Mouse (Mus musculus) CH12.LX (cell line): ENCODE results near the gene Chuk. TPM values are rescaled to one million over a fixed set of nuclear protein-coding genes. Genes with fewer than 3 reads are reported as not detected.

Experiments used
- DNase-seq: peaks from one replicate; pipeline ENCODE4 v3.0.0-alpha.2; 2013; ENCODE audit errors: extremely low read depth
- H3K27ac ChIP-seq: 2 replicates; pipeline ENCODE4 v1.5.1; 2012; ENCODE audit warnings: low read depth, mild to moderate bottlenecking, control low read depth, moderate library complexity; ENCODE audit not compliant: insufficient read depth
- H3K27me3 ChIP-seq: replicated peaks from 2 replicates; pipeline ENCODE3; 2012; ENCODE audit warnings: inconsistent platforms
- H3K36me3 ChIP-seq, 2 experiments: replicated peaks in 1 of 2; 2 replicates each; pipeline versions ENCODE3 to v1.6.1; 2012; ENCODE audit warnings: inconsistent platforms in 1 of 2, low read length in 1 of 2, mild to moderate bottlenecking in 1 of 2, mixed read lengths in 1 of 2, moderate library complexity in 1 of 2; ENCODE audit not compliant: control insufficient read depth in 1 of 2, insufficient read depth in 1 of 2
- H3K4me1 ChIP-seq, 2 experiments: 2 replicates each; pipeline ENCODE4 v1.6.1; 2012; ENCODE audit warnings: inconsistent platforms in 1 of 2, moderate library complexity in 1 of 2; ENCODE audit not compliant: insufficient read depth in 2 of 2, control insufficient read depth in 1 of 2
- H3K4me2 ChIP-seq: 2 replicates; pipeline ENCODE4 v1.6.1; 2012; ENCODE audit warnings: low read depth, mild to moderate bottlenecking, control low read depth; ENCODE audit not compliant: poor library complexity, insufficient read depth, severe bottlenecking
- H3K4me3 ChIP-seq, 3 experiments: fragments of 150-350 bp in 1 of 3; sonication (generic) in 1 of 3; replicated peaks in 1 of 3; 2 replicates each; pipeline versions ENCODE3 to v1.5.1; 2011 to 2012; ENCODE audit warnings: low read depth in 2 of 3, low read length in 2 of 3, mild to moderate bottlenecking in 2 of 3, moderate library complexity in 2 of 3, control low read depth in 1 of 3, improper control_type of control experiment in 1 of 3, inconsistent platforms in 1 of 3, mixed read lengths in 1 of 3; ENCODE audit not compliant: poor library complexity in 1 of 3
- H3K79me2 ChIP-seq: replicated peaks from 2 replicates; pipeline ENCODE4 v1.6.1; 2012; ENCODE audit warnings: mild to moderate bottlenecking, moderate library complexity; ENCODE audit not compliant: control insufficient read depth, poor library complexity, insufficient read depth, severe bottlenecking; ENCODE audit errors: extremely low read depth
- H3K9ac ChIP-seq: 2 replicates; pipeline ENCODE4 v1.6.1; 2012; ENCODE audit warnings: low read depth, mild to moderate bottlenecking, control low read depth, moderate library complexity; ENCODE audit not compliant: insufficient read depth
- H3K9me3 ChIP-seq: replicated peaks from 2 replicates; pipeline ENCODE3; 2012; ENCODE audit warnings: low read length, inconsistent platforms, mixed read lengths
- BHLHE40 ChIP-seq: IDR thresholded peaks from 2 replicates; pipeline ENCODE4 v1.6.1; 2011; ENCODE audit warnings: mild to moderate bottlenecking, low read depth, low read length, improper control_type of control experiment
- CHD2 ChIP-seq: IDR thresholded peaks from 2 replicates; pipeline ENCODE4 v1.6.1; 2011; ENCODE audit warnings: low read length, improper control_type of control experiment
- E2F4 ChIP-seq: IDR thresholded peaks from 2 replicates; pipeline ENCODE4 v1.6.1; 2011; ENCODE audit warnings: low read depth, low read length, improper control_type of control experiment; ENCODE audit not compliant: insufficient replicate concordance
- HCFC1 ChIP-seq: IDR thresholded peaks from 2 replicates; pipeline ENCODE4 v1.6.1; 2012; ENCODE audit warnings: low read depth, mild to moderate bottlenecking, inconsistent platforms, low read length, improper control_type of control experiment
- JUN ChIP-seq: IDR thresholded peaks from 2 replicates; pipeline ENCODE4 v1.6.1; 2011; ENCODE audit warnings: low read depth, mild to moderate bottlenecking, low read length, improper control_type of control experiment, moderate library complexity; ENCODE audit not compliant: insufficient read depth
- JUND ChIP-seq: conservative IDR thresholded peaks from 2 replicates; pipeline ENCODE4 v1.6.1; 2011; ENCODE audit warnings: low read depth, low read length, improper control_type of control experiment
- KAT2A ChIP-seq: IDR thresholded peaks from 2 replicates; pipeline ENCODE4 v1.6.1; 2012; ENCODE audit warnings: low read length, improper control_type of control experiment, inconsistent platforms; ENCODE audit not compliant: insufficient replicate concordance
- MAFK ChIP-seq: IDR thresholded peaks from 2 replicates; pipeline ENCODE4 v1.6.1; 2011; ENCODE audit warnings: low read length, improper control_type of control experiment; ENCODE audit not compliant: insufficient replicate concordance
- MAX ChIP-seq: IDR thresholded peaks from 2 replicates; pipeline ENCODE4 v1.6.1; 2011; ENCODE audit warnings: low read length, improper control_type of control experiment
- MAZ ChIP-seq: IDR thresholded peaks from 2 replicates; pipeline ENCODE4 v1.6.1; 2012; ENCODE audit warnings: low read depth, mild to moderate bottlenecking, inconsistent platforms, low read length, improper control_type of control experiment, moderate library complexity
- MEF2A ChIP-seq: IDR thresholded peaks from 2 replicates; pipeline ENCODE4 v1.6.1; 2014; ENCODE audit warnings: low read depth, mild to moderate bottlenecking, inconsistent platforms, low read length, improper control_type of control experiment, borderline replicate concordance
- MXI1 ChIP-seq: IDR thresholded peaks from 2 replicates; pipeline ENCODE4 v1.6.1; 2011; ENCODE audit warnings: mild to moderate bottlenecking, low read depth, low read length, improper control_type of control experiment
- MYC ChIP-seq: IDR thresholded peaks from 2 replicates; pipeline ENCODE4 v1.6.1; 2011; ENCODE audit warnings: low read depth, mild to moderate bottlenecking, improper control_type of control experiment, low read length
- NELFE ChIP-seq: IDR thresholded peaks from 2 replicates; pipeline ENCODE4 v1.6.1; 2011; ENCODE audit warnings: low read depth, low read length, improper control_type of control experiment
- NRF1 ChIP-seq: IDR thresholded peaks from 2 replicates; pipeline ENCODE4 v1.6.1; 2014; ENCODE audit warnings: low read depth, mild to moderate bottlenecking, inconsistent platforms, low read length, improper control_type of control experiment, moderate library complexity
- PAX5 ChIP-seq: IDR thresholded peaks from 2 replicates; pipeline ENCODE4 v1.6.1; 2012; ENCODE audit warnings: low read length, inconsistent platforms, mixed read lengths
- POLR2AphosphoS2 ChIP-seq: IDR thresholded peaks from 2 replicates; pipeline ENCODE4 v1.6.1; 2011; ENCODE audit warnings: low read depth, low read length, improper control_type of control experiment
- RAD21 ChIP-seq: IDR thresholded peaks from 2 replicates; pipeline ENCODE4 v1.6.1; 2011; ENCODE audit warnings: low read depth, mild to moderate bottlenecking, low read length, improper control_type of control experiment, moderate library complexity
- SIN3A ChIP-seq: IDR thresholded peaks from 2 replicates; pipeline ENCODE4 v1.6.1; 2012; ENCODE audit warnings: low read length, improper control_type of control experiment, inconsistent platforms
- TCF12 ChIP-seq: IDR thresholded peaks from 2 replicates; pipeline ENCODE4 v1.6.1; 2014; ENCODE audit warnings: low read depth, mild to moderate bottlenecking, inconsistent platforms, low read length, improper control_type of control experiment
- UBTF ChIP-seq: IDR thresholded peaks from 2 replicates; pipeline ENCODE4 v1.6.1; 2012; ENCODE audit warnings: low read depth, mild to moderate bottlenecking, inconsistent platforms, low read length, improper control_type of control experiment, moderate library complexity
- USF1 ChIP-seq: IDR thresholded peaks from 2 replicates; pipeline ENCODE4 v1.6.1; 2014; ENCODE audit warnings: low read depth, mild to moderate bottlenecking, inconsistent platforms, low read length, improper control_type of control experiment
- USF2 ChIP-seq: conservative IDR thresholded peaks from 2 replicates; pipeline ENCODE4 v1.6.1; 2011; ENCODE audit warnings: low read depth, low read length, improper control_type of control experiment
- ZC3H11A ChIP-seq: IDR thresholded peaks from 2 replicates; pipeline ENCODE4 v1.6.1; 2012; ENCODE audit warnings: low read depth, mild to moderate bottlenecking, inconsistent platforms, low read length, improper control_type of control experiment
- ZNF384 ChIP-seq: IDR thresholded peaks from 2 replicates; pipeline ENCODE4 v1.6.1; 2012; ENCODE audit warnings: low read depth, low read length, improper control_type of control experiment, inconsistent platforms
- dilution Hi-C: fragments of 300-500 bp; cut with MboI; formaldehyde crosslinking; loops from 2 replicates; pipeline ENCODE4 v1.14.3; 2020; ENCODE audit warnings: low sequenced_read_pairs; ENCODE audit not compliant: extremely low pct_unique_long_range_greater_than_20kb, extremely low pct_ligation_motif_present
- in situ Hi-C: fragments of 300-500 bp; cut with MboI; formaldehyde crosslinking; loops from 3 replicates; pipeline ENCODE4 v1.14.3; 2019; ENCODE audit warnings: low sequenced_read_pairs, low pct_ligation_motif_present, low pct_unique_long_range_greater_than_20kb, mixed read lengths
- polyA plus RNA-seq: library from polyadenylated mRNA; unstranded; fragments of >175 nt; gene quantifications from 2 replicates; pipeline ENCODE4 v1.2.1, GENCODE M21; 2012; ENCODE audit warnings: low read depth; ENCODE audit not compliant: insufficient read length
- total RNA-seq, 2 experiments: library from RNA; depleted of rRNA; stranded (reverse); fragments of 300-350 nt in 1 of 2; fragments of >200 nt in 1 of 2; gene quantifications; 2 replicates each; pipeline ENCODE4 v1.2.3; 2012 to 2014

Chuk gene
- total and polyA plus RNA-seq, 3 experiments: 36.9 to 82.4 (median 42.7) TPM

- TF ChIP-seq HCFC1 (no peak), RAD21 (no peak), TCF12 (no peak), JUND (no peak), JUN (no peak), BHLHE40 (no peak), PAX5 (no peak), MXI1 (no peak), MAZ (no peak), ZC3H11A (no peak), MAX (no peak), USF1 (no peak), MYC (no peak), SIN3A (no peak), E2F4 (no peak)
These were observed 77.3 kb downstream of the Chuk start for GRCm38 (mm10) chr19:44030024-44030423.

GRCm38 (mm10) chr19:44028972-44029371, 78.3 kb downstream of the Chuk start, which contains the start of gene Cyp2c23:
Cyp2c23 (minus strand) TSS chr19:44029208.
- H3K9me3 ChIP-seq: no peaks in the 10 kb centered on the region
- no peak for DNase-seq
- H3K4me3 ChIP-seq: no peak within 1 kb of the TSS
- in situ Hi-C loops (no loop called here), dilution Hi-C loops (no loop called here)
- H3K4me2 ChIP-seq: no peak within 1 kb of the TSS
- H3K27me3 ChIP-seq: no peaks in the 10 kb centered on the region
- H3K4me1 ChIP-seq: peaks cover 0 to 10% of the 10 kb centered on the region in 2 experiments; a peak in 2 of 4 replicates
- no peak within 1 kb of the TSS for H3K27ac ChIP-seq
- H3K36me3 ChIP-seq: peaks cover 0 to 11% of the 10 kb centered on the region in 2 experiments
- TF ChIP-seq MAFK: no peak
- TF ChIP-seq BHLHE40: no peak
- no peak for TF ChIP-seq NELFE
- TF ChIP-seq PAX5: no peak
- TF ChIP-seq MYC: no peak
- TF ChIP-seq UBTF: no peak
- no peak for TF ChIP-seq CHD2
- no peak for TF ChIP-seq POLR2AphosphoS2
- TF ChIP-seq MEF2A: no peak
- TF ChIP-seq KAT2A: no peak
- TF ChIP-seq ZC3H11A: no peak
- no peak for TF ChIP-seq HCFC1
- no peak for TF ChIP-seq USF2
- TF ChIP-seq MAX: no peak
- no peak for TF ChIP-seq NRF1
- TF ChIP-seq MXI1: no peak
- no peak for TF ChIP-seq ZNF384
- no peak for TF ChIP-seq USF1
- no peak for TF ChIP-seq JUND
- no peak within 1 kb of the TSS for H3K9ac ChIP-seq
- no peaks in the 10 kb centered on the region for H3K79me2 ChIP-seq

More at GRCm38 (mm10) chr19:44030024-44030423, 77.3 kb downstream of the Chuk start:
- no peaks in the 10 kb centered on the region for H3K9me3 ChIP-seq
- H3K36me3 ChIP-seq: peaks cover 0 to 19% of the 10 kb centered on the region in 2 experiments
- dilution Hi-C loops: no loop called here
- peaks cover 0 to 10% of the 10 kb centered on the region in 2 experiments; a peak in 2 of 4 replicates for H3K4me1 ChIP-seq
- no peaks in the 10 kb centered on the region for H3K79me2 ChIP-seq
- H3K27ac ChIP-seq: no peak overlapping the region
- no peak overlapping the region for H3K4me2 ChIP-seq
- in situ Hi-C loops: no loop called here
- no peaks in the 10 kb centered on the region for H3K27me3 ChIP-seq
- no peak overlapping the region for H3K4me3 ChIP-seq
- no peak for DNase-seq
- no peak overlapping the region for H3K9ac ChIP-seq
